Mouse (Mus musculus) midbrain, postnatal 0 days (tissue): ENCODE measurements around the gene Sost. TPM values are rescaled to one million over a fixed set of nuclear protein-coding genes. Genes with fewer than 3 reads are reported as not detected.
"Not testable (repeated sequence)": the region's sequence is repeated elsewhere in the genome, so short reads cannot be mapped to it uniquely, and the experiment has no call there.

Experiments used
- ATAC-seq: fragments of 200-750 bp; cut with Nextera tagmentation; 2 replicates; pipeline ENCODE4 v1.8.0; 2017; ENCODE audit warnings: moderate number of reproducible peaks, mild to moderate bottlenecking, moderate TSS enrichment, moderate library complexity; ENCODE audit not compliant: low FRiP score
- DNase-seq: peaks from one replicate; pipeline ENCODE4 v3.0.0-alpha.2; 2015; ENCODE audit warnings: low spot score
- H3K27ac ChIP-seq: fragments of 300-500 bp; sonication (generic); 2 replicates; pipeline ENCODE4 v1.5.1; 2014; ENCODE audit warnings: low read depth, mild to moderate bottlenecking, low read length, mixed read lengths
- H3K27me3 ChIP-seq: fragments of 300-500 bp; sonication (generic); 2 replicates; pipeline ENCODE4 v1.6.1; 2014; ENCODE audit warnings: low read length, control low read depth, mixed read lengths; ENCODE audit not compliant: insufficient read depth
- H3K36me3 ChIP-seq: fragments of 300-500 bp; sonication (generic); 2 replicates; pipeline ENCODE4 v1.6.1; 2014; ENCODE audit warnings: low read length, control low read depth, mixed read lengths; ENCODE audit not compliant: insufficient read depth
- H3K4me1 ChIP-seq: fragments of 300-500 bp; sonication (generic); 2 replicates; pipeline ENCODE4 v1.6.1; 2014; ENCODE audit warnings: mild to moderate bottlenecking, control low read depth, antibody characterized with exemption, low read length, mixed read lengths; ENCODE audit not compliant: insufficient read depth
- H3K4me2 ChIP-seq: fragments of 300-500 bp; sonication (generic); 2 replicates; pipeline ENCODE4 v1.6.1; 2014; ENCODE audit warnings: low read depth, mild to moderate bottlenecking, low read length, mixed read lengths; ENCODE audit not compliant: poor library complexity, severe bottlenecking
- H3K4me3 ChIP-seq: fragments of 300-500 bp; sonication (generic); 2 replicates; pipeline ENCODE4 v1.5.1; 2014; ENCODE audit warnings: low read depth, mild to moderate bottlenecking, low read length, moderate library complexity
- H3K9ac ChIP-seq: fragments of 300-500 bp; sonication (generic); replicated peaks from 2 replicates; pipeline ENCODE4 v1.6.1; 2014; ENCODE audit warnings: mild to moderate bottlenecking, low read length, moderate library complexity, mixed read lengths; ENCODE audit not compliant: poor library complexity, severe bottlenecking
- H3K9me3 ChIP-seq: fragments of 300-500 bp; sonication (generic); 2 replicates; pipeline ENCODE4 v1.6.1; 2016; ENCODE audit warnings: low read length, control low read depth
- CTCF ChIP-seq: IDR thresholded peaks from 2 replicates; pipeline ENCODE4 v1.5.1; 2016; ENCODE audit warnings: antibody characterized with exemption, mild to moderate bottlenecking
- WGBS: fragments of 180-500 bp; shearing (Covaris S2); extraction: QIAGEN DNeasy Blood & Tissue Kit; methylation state at CpG from one replicate; pipeline ENCODE4 v1.1.7; 2014; 5-methylcytosine and 5-hydroxymethylcytosine counted together
- polyA plus RNA-seq: library from polyadenylated mRNA; unstranded; fragments of >200 nt; fragmentation: Nextera tagmentation; extraction: Ambion mirVana; gene quantifications from 2 replicates; pipeline ENCODE4 v1.2.1, GENCODE M21; 2015
- total RNA-seq: library from RNA; depleted of rRNA; stranded (reverse); fragments of >200 nt; gene quantifications from 2 replicates; pipeline ENCODE4 v1.2.3, GENCODE M21; 2014

The Sost gene
- total and polyA plus RNA-seq, 2 experiments from 2014 or later: 0.11 to 0.12 TPM

- H3K27me3 ChIP-seq: no peaks in the 10 kb centered on the region
- no peak for TF ChIP-seq CTCF
- no peak within 1 kb of the TSS for H3K27ac ChIP-seq
- 76% methylated on average over 3 of the region's 3 CpGs for WGBS
- H3K36me3 ChIP-seq: no peaks in the 10 kb centered on the region
- H3K4me3 ChIP-seq: no peak within 1 kb of the TSS
- H3K9ac ChIP-seq: no peak within 1 kb of the TSS
- no peak for DNase-seq
- no peaks in the 10 kb centered on the region for H3K9me3 ChIP-seq
- no peak for ATAC-seq
- H3K4me2 ChIP-seq: no peak within 1 kb of the TSS
- H3K4me1 ChIP-seq: peaks cover 8% of the 10 kb centered on the region; the same call in 1 of the 2 replicates
Observed at GRCm38 (mm10) chr11:101986913-101987312, 20.1 kb upstream of the Sost start, which contains the start of gene Dusp3. Gene Dusp3, minus strand, starts transcription at chr11:101987013.

- Histone ChIP-seq H3K4me2 (no peak overlapping the region), H3K4me3 (no peak overlapping the region), H3K9me3 (no peaks in the 10 kb centered on the region), H3K27me3 (no peaks in the 10 kb centered on the region), H3K4me1 (peaks cover 8% of the 10 kb centered on the region; the same call in 1 of the 2 replicates), H3K27ac (no peak overlapping the region), H3K36me3 (peaks cover 1% of the 10 kb centered on the region; the same call in 1 of the 2 replicates), H3K9ac (no peak overlapping the region)
- DNase-seq: peak; percentile 91
- 8% methylated on average over 10 of the region's 10 CpGs for WGBS
- TF ChIP-seq CTCF: peak; percentile 93
- ATAC-seq: no peak
Observed at GRCm38 (mm10) chr11:101985990-101986389, 19.2 kb upstream of the Sost start.

DNA sequence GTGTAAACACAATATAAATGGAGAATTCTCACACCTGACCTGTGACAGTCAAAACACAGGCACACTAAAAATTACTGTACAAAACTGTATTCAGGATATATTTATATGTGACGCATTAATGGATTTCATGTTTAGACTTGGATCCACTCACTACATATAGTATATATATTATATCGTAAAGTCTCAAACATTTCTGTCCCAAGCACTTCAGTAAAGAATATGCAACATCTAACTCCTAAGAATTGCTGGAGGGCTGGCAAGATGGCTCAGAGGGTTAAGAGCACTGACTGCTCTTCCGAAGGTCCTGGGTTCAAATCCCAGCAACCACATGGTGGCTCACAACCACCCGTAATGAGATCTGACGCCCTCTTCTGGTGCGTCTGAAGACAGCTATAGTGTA is 18.6 kb upstream of the Sost start:
- WGBS: 68% methylated on average over 6 of the region's 6 CpGs
- H3K4me1 ChIP-seq, H3K36me3 ChIP-seq, H3K27me3 ChIP-seq, ATAC-seq, H3K9ac ChIP-seq, DNase-seq, H3K4me3 ChIP-seq, H3K9me3 ChIP-seq: not testable (repeated sequence)
- Histone ChIP-seq H3K4me2 (0 out of 2 replicates have a peak overlapping the region, but pooled peaks have one; percentile 70), H3K27ac (0 out of 2 replicates have a peak overlapping the region, but pooled peaks have one; percentile 77)

DNA sequence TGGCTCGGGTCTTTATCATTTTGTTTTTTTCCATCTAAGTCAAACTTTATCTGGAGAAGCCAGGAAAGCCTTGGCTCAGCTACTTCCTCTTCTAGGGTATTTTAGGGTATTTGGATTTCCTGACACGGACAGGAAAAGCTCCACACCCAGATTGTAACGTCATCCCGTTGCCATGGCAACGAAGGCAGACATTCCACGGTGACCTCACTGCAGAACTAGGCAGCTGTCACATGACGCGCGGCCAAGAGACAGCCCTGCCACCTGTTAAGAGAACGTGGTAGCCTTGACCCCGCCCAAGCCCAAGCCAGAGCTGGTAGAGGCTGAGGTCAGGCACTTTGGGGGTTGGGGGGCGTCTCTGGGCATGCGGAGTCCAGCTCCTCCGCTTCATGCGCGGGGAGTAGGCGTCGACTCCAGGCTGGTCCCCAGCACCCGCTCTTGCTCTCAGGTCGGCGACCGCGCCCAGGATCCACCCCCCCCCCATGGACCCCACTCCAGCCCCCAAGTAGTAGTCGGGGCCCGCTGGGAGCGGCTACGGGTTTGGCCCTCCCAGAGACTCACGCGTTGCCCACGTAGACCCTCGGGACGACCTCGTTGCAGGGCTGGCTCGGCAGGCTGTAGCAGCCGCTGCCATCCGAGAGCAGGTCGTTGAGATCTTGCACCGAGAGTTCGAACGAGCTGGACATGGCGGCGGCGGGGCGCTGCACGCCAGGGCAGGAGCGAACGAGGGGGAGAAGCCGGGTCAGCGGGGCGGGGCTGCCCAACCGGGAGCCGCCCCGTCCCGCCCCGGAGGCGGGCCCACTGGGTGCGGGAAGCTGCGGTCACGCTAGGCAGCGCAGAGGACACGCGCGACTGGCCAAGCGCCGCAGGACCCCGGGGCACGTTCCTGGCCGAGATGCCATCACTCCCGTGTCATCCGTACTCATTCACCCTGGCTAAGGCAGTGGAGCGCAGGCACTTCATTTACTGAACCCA is 17.5 kb upstream of the Sost start, which contains the start of gene Cfap97d1:
Gene Cfap97d1, plus strand, starts transcription at position 226 of the 972 bp plus-strand sequence.
- no peaks in the 10 kb centered on the region for H3K27me3 ChIP-seq
- ATAC-seq: peak; percentile 89
- peaks cover 8% of the 10 kb centered on the region; the same call in 1 of the 2 replicates for H3K4me1 ChIP-seq
- no peaks in the 10 kb centered on the region for H3K9me3 ChIP-seq
- no peak; the same call in 1 of the 2 replicates for TF ChIP-seq CTCF
- peak; percentile 98 for DNase-seq
- under 1% methylated on average over 60 of the region's 71 CpGs for WGBS
- H3K4me3 ChIP-seq: peak within 1 kb of the TSS; percentile 49
- H3K36me3 ChIP-seq: peaks cover 8% of the 10 kb centered on the region; the same call in 1 of the 2 replicates
- peak within 1 kb of the TSS; percentile 77 for H3K27ac ChIP-seq
- H3K9ac ChIP-seq: peak within 1 kb of the TSS; percentile 79
- peak within 1 kb of the TSS; percentile 70 for H3K4me2 ChIP-seq

DNA sequence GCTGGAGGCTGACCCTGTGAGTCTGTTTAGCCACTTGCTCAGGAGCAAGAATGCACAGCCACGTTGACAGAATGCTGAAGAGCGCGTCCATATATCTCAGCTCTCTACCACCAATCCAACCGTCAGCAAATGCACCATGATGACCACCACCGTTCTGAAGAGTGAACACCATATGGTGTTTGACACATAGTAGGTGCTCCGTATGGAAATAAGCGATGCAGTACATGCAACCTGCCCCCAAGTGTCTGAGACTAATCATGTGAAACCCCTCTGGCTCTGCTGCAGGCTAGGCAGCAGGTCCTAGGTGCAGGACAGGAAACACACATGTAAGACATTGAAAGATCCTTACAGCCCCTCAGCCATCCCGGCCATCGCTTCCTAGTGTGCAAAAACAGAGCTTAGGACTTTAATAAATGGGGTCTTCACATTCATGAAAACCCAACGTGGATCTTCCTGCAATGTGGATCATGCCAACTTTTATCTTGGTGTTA is 16.7 kb upstream of the Sost start:
- ATAC-seq (no peak), DNase-seq (no peak)
- Histone ChIP-seq H3K4me1 (peaks cover 8% of the 10 kb centered on the region; the same call in 1 of the 2 replicates), H3K9me3 (no peaks in the 10 kb centered on the region), H3K36me3 (peaks cover 14% of the 10 kb centered on the region; the same call in 1 of the 2 replicates), H3K9ac (no peak overlapping the region), H3K27me3 (no peaks in the 10 kb centered on the region), H3K27ac (no peak overlapping the region), H3K4me3 (peak overlapping the region; percentile 49; the same call in 1 of the 2 replicates), H3K4me2 (peak overlapping the region; percentile 70)
- no peak for TF ChIP-seq CTCF
- 70% methylated on average over 10 of the region's 10 CpGs for WGBS
